Comparison of ENCODE assay signal across 8 mouse cellular contexts in the genomic region with DNA sequence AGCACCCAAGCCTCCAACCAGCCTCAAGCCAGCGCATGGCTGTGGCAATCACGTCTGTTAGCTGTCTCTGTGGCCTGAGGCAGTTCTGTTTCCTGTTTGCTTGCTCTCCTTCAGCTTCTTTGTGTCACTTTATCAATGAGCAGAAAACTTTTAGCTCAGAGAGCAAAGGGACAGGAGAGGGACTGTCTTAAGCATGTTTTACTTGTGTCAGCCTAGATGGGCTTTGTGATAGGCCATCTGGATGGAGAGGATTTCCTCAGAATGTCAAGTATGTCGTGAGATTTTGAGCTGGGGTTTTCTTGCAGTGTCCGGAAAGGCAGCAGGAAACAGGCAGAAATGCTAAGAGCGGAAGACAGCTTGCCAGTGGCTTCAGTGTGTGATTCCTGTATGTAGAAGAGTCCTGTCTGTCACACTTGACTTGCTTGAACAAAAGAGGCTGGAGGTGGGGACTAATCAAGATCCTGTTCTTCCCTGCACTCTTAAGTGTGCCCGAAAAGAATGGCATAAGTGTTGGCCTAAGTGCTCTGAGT. TPM values are rescaled to one million over a fixed set of nuclear protein-coding genes. Genes with fewer than 3 reads are reported as not detected.
A peak's percentile ranks its signal among the peaks of the same experiment; 100 is the strongest.
DNase-seq lines count a peak whose midpoint lies in the region; ATAC-seq and TF ChIP-seq lines count a peak whose summit lies in the region.

No protein-coding gene starts in this region.

- H3K4me1 ChIP-seq in forebrain, embryonic 11.5 days (replicated peaks; ENCODE audit: control insufficient read depth, insufficient read depth, low read length), result peaks cover 2% of the 10 kb centered on the region; the same call in 1 of the 2 replicates
- H3K4me1 ChIP-seq in forebrain, embryonic 14.5 days (ENCODE audit: control insufficient read depth, insufficient read depth, low read length), result no peaks in the 10 kb centered on the region
- H3K4me1 ChIP-seq in embryonic facial prominence, embryonic 12.5 days, result peaks cover 18% of the 10 kb centered on the region; the same call in 1 of the 2 replicates
- peaks cover 5% of the 10 kb centered on the region; the same call in 1 of the 2 replicates for H3K4me1 ChIP-seq in kidney, adult 2 months (ENCODE audit: control insufficient read depth, insufficient read depth, low read length)

- TF ChIP-seq POLR2A in kidney, adult 2 months (IDR thresholded peaks at IDR 0.05; ENCODE audit: low read depth, low read length), result no peak

- no peaks in the 10 kb centered on the region for H3K9me3 ChIP-seq in forebrain, embryonic 11.5 days (ENCODE audit: control insufficient read depth, low read length)
- H3K9me3 ChIP-seq in forebrain, embryonic 14.5 days (replicated peaks; ENCODE audit: control insufficient read depth, low read length), result no peaks in the 10 kb centered on the region
- H3K9me3 ChIP-seq in embryonic facial prominence, embryonic 12.5 days, result no peaks in the 10 kb centered on the region

- no peak for DNase-seq in forebrain, embryonic 11.5 days (ENCODE audit: low spot score)
- no peak for DNase-seq in forebrain, embryonic 14.5 days (ENCODE audit: low spot score)
- peak; percentile 58 for DNase-seq in kidney, adult 2 months
- peak; percentile 47 for DNase-seq in lung, postnatal 36 days
- peak; percentile 13 to 31 for DNase-seq in thymus, adult 18-20 months
- DNase-seq in layer of hippocampus, postnatal 10 days (ENCODE audit: low spot score in 2 of 2), result no peak
- no peak for DNase-seq in frontal cortex, postnatal 25 days (ENCODE audit: low spot score in 2 of 2)

- ATAC-seq in forebrain, embryonic 11.5 days (replicated peaks; ENCODE audit: low FRiP score), result no peak
- ATAC-seq in forebrain, embryonic 14.5 days, result no peak
- ATAC-seq in embryonic facial prominence, embryonic 12.5 days (ENCODE audit: insufficient number of reproducible peaks, insufficient read depth, low FRiP score, low TSS enrichment), result no peak

- no peak overlapping the region for H3K4me3 ChIP-seq in forebrain, embryonic 11.5 days (ENCODE audit: low read depth, low read length)
- no peak overlapping the region for H3K4me3 ChIP-seq in forebrain, embryonic 14.5 days (ENCODE audit: low read depth, low read length)
- no peak overlapping the region for H3K4me3 ChIP-seq in embryonic facial prominence, embryonic 12.5 days
- no peak overlapping the region for H3K4me3 ChIP-seq in kidney, adult 2 months (ENCODE audit: insufficient read depth, low read depth, low read length)

- WGBS in forebrain, embryonic 11.5 days, result 58% methylated on average over 6 of the region's 6 CpGs
- WGBS in forebrain, embryonic 14.5 days, result 63% methylated on average over 6 of the region's 6 CpGs
- WGBS in embryonic facial prominence, embryonic 12.5 days, result 25% methylated on average over 6 of the region's 6 CpGs
- 42% methylated on average over 6 of the region's 6 CpGs for WGBS in kidney, adult 2 months

- H3K27me3 ChIP-seq in forebrain, embryonic 11.5 days (ENCODE audit: control insufficient read depth, insufficient read depth, low read length), result no peaks in the 10 kb centered on the region
- no peaks in the 10 kb centered on the region for H3K27me3 ChIP-seq in forebrain, embryonic 14.5 days (replicated peaks; ENCODE audit: control insufficient read depth, insufficient read depth, low read length)
- H3K27me3 ChIP-seq in embryonic facial prominence, embryonic 12.5 days, result no peaks in the 10 kb centered on the region
- no peaks in the 10 kb centered on the region for H3K27me3 ChIP-seq in kidney, adult 2 months (replicated peaks; ENCODE audit: control insufficient read depth, insufficient read depth, low read length)

- H3K27ac ChIP-seq in forebrain, embryonic 11.5 days (ENCODE audit: low read depth, low read length), result 0 out of 2 replicates have a peak overlapping the region, but pooled peaks have one; percentile 34
- H3K27ac ChIP-seq in forebrain, embryonic 14.5 days (ENCODE audit: low read depth, low read length), result no peak overlapping the region
- peak overlapping the region; percentile 67 for H3K27ac ChIP-seq in embryonic facial prominence, embryonic 12.5 days
- H3K27ac ChIP-seq in kidney, adult 2 months (ENCODE audit: insufficient read depth, low read depth, low read length), result peak overlapping the region; percentile 84

- TF ChIP-seq CTCF in kidney, adult 2 months (conservative IDR thresholded peaks at IDR 0.05; ENCODE audit: insufficient read depth, insufficient read length, low read depth, low read length), result no peak

- H3K4me2 ChIP-seq in forebrain, embryonic 11.5 days (ENCODE audit: low read depth, low read length, severe bottlenecking), result no peak overlapping the region
- H3K4me2 ChIP-seq in forebrain, embryonic 14.5 days (ENCODE audit: low read length), result no peak overlapping the region
- no peak overlapping the region for H3K4me2 ChIP-seq in embryonic facial prominence, embryonic 12.5 days (replicated peaks)

- H3K36me3 ChIP-seq in forebrain, embryonic 11.5 days (ENCODE audit: control insufficient read depth, insufficient read depth, low read length), result no peaks in the 10 kb centered on the region
- H3K36me3 ChIP-seq in forebrain, embryonic 14.5 days (ENCODE audit: control insufficient read depth, insufficient read depth, low read length), result no peaks in the 10 kb centered on the region
- H3K36me3 ChIP-seq in embryonic facial prominence, embryonic 12.5 days, result no peaks in the 10 kb centered on the region
- no peaks in the 10 kb centered on the region for H3K36me3 ChIP-seq in kidney, adult 2 months (ENCODE audit: control insufficient read depth, insufficient read depth, low read length)

- H3K9ac ChIP-seq in forebrain, embryonic 11.5 days (ENCODE audit: low read length), result no peak overlapping the region
- H3K9ac ChIP-seq in forebrain, embryonic 14.5 days (ENCODE audit: low read length), result no peak overlapping the region
- H3K9ac ChIP-seq in embryonic facial prominence, embryonic 12.5 days, result no peak overlapping the region

RNA-seq across cellular contexts. Expression of gene Eml4, which starts 46.9 kb away (rescaled TPM):
- 48.1 and 49.3 TPM in 2 replicates for polyA plus RNA-seq in forebrain, embryonic 11.5 days (2014; fragmentation: Nextera tagmentation; extraction: Ambion mirVana)
- 23.5 and 30.6 TPM in 2 replicates for polyA plus RNA-seq in forebrain, embryonic 14.5 days (2014; fragmentation: Nextera tagmentation; extraction: Ambion mirVana)
- polyA plus RNA-seq in embryonic facial prominence, embryonic 12.5 days (2016; fragmentation: Nextera tagmentation; extraction: Ambion mirVana), result 66.7 and 68.0 TPM in 2 replicates
- polyA plus RNA-seq in kidney, adult 2 months (2012; rRNA removed), result 6.1 and 7.1 TPM in 2 replicates
- total RNA-seq in layer of hippocampus, postnatal 10 days (2021), result 10 to 100 TPM; 33.4 to 35.0 TPM

Comparison
In these comparisons a context has a peak if more than half of its experiments do, and no peak if none do; other contexts are left out.
1. DNase-seq: peak in kidney, adult 2 months (single experiment), lung, postnatal 36 days (single experiment) and thymus, adult 18-20 months (2 of 2); none in forebrain, embryonic 11.5 days (single experiment), forebrain, embryonic 14.5 days (single experiment), layer of hippocampus, postnatal 10 days (0 of 2) and frontal cortex, postnatal 25 days (0 of 2).